Mouse (Mus musculus): ENCODE measurements at regions not wholly inside any gene's neighbourhood (a gene's known extent, or its start where the extent isn't known, plus 50 kb on each side); places are given as distances from the start of the nearest gene placed in this dataset.
A peak's percentile ranks its signal among the peaks of the same experiment; 100 is the strongest.

GRCm38 (mm10) chr17:44336842-44337241 is 148.5 kb downstream of the Clic5 start:
- Histone ChIP-seq H3K4me2 (ENCODE audit: low read depth, low read length) (no peak overlapping the region), H3K4me1 (ENCODE audit: control insufficient read depth, insufficient read depth, low read length) (no peaks in the 10 kb centered on the region), H3K9me3 (ENCODE audit: control insufficient read depth, low read length) (no peaks in the 10 kb centered on the region), H3K36me3 (ENCODE audit: control insufficient read depth, insufficient read depth, low read length) (no peaks in the 10 kb centered on the region), H3K9ac (replicated peaks; ENCODE audit: low read depth, low read length) (no peak overlapping the region), H3K27me3 (ENCODE audit: control insufficient read depth, insufficient read depth, low read length) (no peaks in the 10 kb centered on the region), H3K27ac (ENCODE audit: low read depth, low read length) (no peak overlapping the region), H3K4me3 (ENCODE audit: low read depth, low read length) (no peak overlapping the region)
- 57% methylated on average over 6 of the region's 6 CpGs for WGBS
- no peak for ATAC-seq (ENCODE audit: low read depth)

- no peak overlapping the region for H3K4me3 ChIP-seq (ENCODE audit: low read depth, low read length)
- 96% methylated on average over 5 of the region's 5 CpGs for WGBS
Observed at GRCm38 (mm10) chr17:44337253-44337652, 148.9 kb downstream of the Clic5 start.

GRCm38 (mm10) chr17:44344542-44344941 is 156.2 kb downstream of the Clic5 start:
- Histone ChIP-seq H3K36me3 (ENCODE audit: control insufficient read depth, insufficient read depth, low read length) (no peaks in the 10 kb centered on the region), H3K4me2 (ENCODE audit: low read depth, low read length) (no peak overlapping the region), H3K4me3 (ENCODE audit: low read depth, low read length) (no peak overlapping the region), H3K27me3 (ENCODE audit: control insufficient read depth, insufficient read depth, low read length) (no peaks in the 10 kb centered on the region), H3K9me3 (ENCODE audit: control insufficient read depth, low read length) (no peaks in the 10 kb centered on the region), H3K27ac (ENCODE audit: low read depth, low read length) (no peak overlapping the region), H3K9ac (replicated peaks; ENCODE audit: low read depth, low read length) (no peak overlapping the region), H3K4me1 (ENCODE audit: control insufficient read depth, insufficient read depth, low read length) (no peaks in the 10 kb centered on the region)
- 94% methylated on average over 2 of the region's 2 CpGs for WGBS
- no peak for ATAC-seq (ENCODE audit: low read depth)

More at GRCm38 (mm10) chr17:44337253-44337652, 148.9 kb downstream of the Clic5 start:
- Histone ChIP-seq H3K9ac (replicated peaks; ENCODE audit: low read depth, low read length) (no peak overlapping the region), H3K9me3 (ENCODE audit: control insufficient read depth, low read length) (no peaks in the 10 kb centered on the region), H3K36me3 (ENCODE audit: control insufficient read depth, insufficient read depth, low read length) (no peaks in the 10 kb centered on the region), H3K4me1 (ENCODE audit: control insufficient read depth, insufficient read depth, low read length) (no peaks in the 10 kb centered on the region), H3K4me2 (ENCODE audit: low read depth, low read length) (no peak overlapping the region), H3K27ac (ENCODE audit: low read depth, low read length) (no peak overlapping the region), H3K27me3 (ENCODE audit: control insufficient read depth, insufficient read depth, low read length) (no peaks in the 10 kb centered on the region)
- no peak for ATAC-seq (ENCODE audit: low read depth)

- no peak overlapping the region for H3K4me3 ChIP-seq (ENCODE audit: low read depth, low read length)
- no peaks in the 10 kb centered on the region for H3K4me1 ChIP-seq (ENCODE audit: control insufficient read depth, insufficient read depth, low read length)
- H3K36me3 ChIP-seq (ENCODE audit: control insufficient read depth, insufficient read depth, low read length) = no peaks in the 10 kb centered on the region
- H3K9ac ChIP-seq (replicated peaks; ENCODE audit: low read depth, low read length) = no peak overlapping the region
- no peaks in the 10 kb centered on the region for H3K27me3 ChIP-seq (ENCODE audit: control insufficient read depth, insufficient read depth, low read length)
- H3K4me2 ChIP-seq (ENCODE audit: low read depth, low read length) = no peak overlapping the region
- no peak overlapping the region for H3K27ac ChIP-seq (ENCODE audit: low read depth, low read length)
- H3K9me3 ChIP-seq (ENCODE audit: control insufficient read depth, low read length) = no peaks in the 10 kb centered on the region
- no peak for ATAC-seq (ENCODE audit: low read depth)
- WGBS = 93% methylated on average over 2 of the region's 2 CpGs
Observed at GRCm38 (mm10) chr17:44345374-44345773, 157.0 kb downstream of the Clic5 start.

- no peak overlapping the region for H3K4me3 ChIP-seq (ENCODE audit: low read depth, low read length)
- H3K27ac ChIP-seq (ENCODE audit: low read depth, low read length) = no peak overlapping the region
- H3K4me1 ChIP-seq (ENCODE audit: control insufficient read depth, insufficient read depth, low read length) = no peaks in the 10 kb centered on the region
- WGBS = 65% methylated on average over 20 of the region's 20 CpGs
- no peaks in the 10 kb centered on the region for H3K27me3 ChIP-seq (ENCODE audit: control insufficient read depth, insufficient read depth, low read length)
- no peak overlapping the region for H3K4me2 ChIP-seq (ENCODE audit: low read depth, low read length)
- ATAC-seq (ENCODE audit: low read depth) = no peak
- H3K9me3 ChIP-seq (ENCODE audit: control insufficient read depth, low read length) = no peaks in the 10 kb centered on the region
- no peak overlapping the region for H3K9ac ChIP-seq (replicated peaks; ENCODE audit: low read depth, low read length)
- H3K36me3 ChIP-seq (ENCODE audit: control insufficient read depth, insufficient read depth, low read length) = no peaks in the 10 kb centered on the region
Observed at GRCm38 (mm10) chr17:44350201-44350948, 162.0 kb downstream of the Clic5 start.

- Histone ChIP-seq H3K27me3 (ENCODE audit: control insufficient read depth, insufficient read depth, low read length) (no peaks in the 10 kb centered on the region), H3K4me3 (ENCODE audit: low read depth, low read length) (no peak overlapping the region), H3K27ac (ENCODE audit: low read depth, low read length) (no peak overlapping the region), H3K9ac (replicated peaks; ENCODE audit: low read depth, low read length) (no peak overlapping the region), H3K4me1 (ENCODE audit: control insufficient read depth, insufficient read depth, low read length) (no peaks in the 10 kb centered on the region), H3K36me3 (ENCODE audit: control insufficient read depth, insufficient read depth, low read length) (no peaks in the 10 kb centered on the region), H3K4me2 (ENCODE audit: low read depth, low read length) (no peak overlapping the region), H3K9me3 (ENCODE audit: control insufficient read depth, low read length) (no peaks in the 10 kb centered on the region)
- 94% methylated on average over 4 of the region's 4 CpGs for WGBS
- ATAC-seq (ENCODE audit: low read depth) = no peak
Observed at GRCm38 (mm10) chr17:44350949-44351244, 162.5 kb downstream of the Clic5 start.

- H3K4me2 ChIP-seq (ENCODE audit: low read depth, low read length) = no peak overlapping the region
- H3K27me3 ChIP-seq (ENCODE audit: control insufficient read depth, insufficient read depth, low read length) = no peaks in the 10 kb centered on the region
- ATAC-seq (ENCODE audit: low read depth) = peak; percentile 63; the same call in 1 of the 2 replicates
- no peaks in the 10 kb centered on the region for H3K4me1 ChIP-seq (ENCODE audit: control insufficient read depth, insufficient read depth, low read length)
- H3K36me3 ChIP-seq (ENCODE audit: control insufficient read depth, insufficient read depth, low read length) = no peaks in the 10 kb centered on the region
- WGBS = 30% methylated on average over 13 of the region's 13 CpGs
- H3K27ac ChIP-seq (ENCODE audit: low read depth, low read length) = no peak overlapping the region
- H3K9ac ChIP-seq (replicated peaks; ENCODE audit: low read depth, low read length) = no peak overlapping the region
- no peak overlapping the region for H3K4me3 ChIP-seq (ENCODE audit: low read depth, low read length)
- H3K9me3 ChIP-seq (ENCODE audit: control insufficient read depth, low read length) = no peaks in the 10 kb centered on the region
Observed at GRCm38 (mm10) chr17:44351499-44352117, 163.2 kb downstream of the Clic5 start.

GRCm38 (mm10) chr17:44352142-44352541 is 163.8 kb downstream of the Clic5 start:
- H3K27me3 ChIP-seq (ENCODE audit: control insufficient read depth, insufficient read depth, low read length) = no peaks in the 10 kb centered on the region
- no peak overlapping the region for H3K9ac ChIP-seq (replicated peaks; ENCODE audit: low read depth, low read length)
- H3K4me3 ChIP-seq (ENCODE audit: low read depth, low read length) = no peak overlapping the region
- no peaks in the 10 kb centered on the region for H3K36me3 ChIP-seq (ENCODE audit: control insufficient read depth, insufficient read depth, low read length)
- no peak for ATAC-seq (ENCODE audit: low read depth)
- H3K4me1 ChIP-seq (ENCODE audit: control insufficient read depth, insufficient read depth, low read length) = no peaks in the 10 kb centered on the region
- H3K9me3 ChIP-seq (ENCODE audit: control insufficient read depth, low read length) = no peaks in the 10 kb centered on the region
- WGBS = 72% methylated on average over 13 of the region's 13 CpGs
- H3K4me2 ChIP-seq (ENCODE audit: low read depth, low read length) = no peak overlapping the region
- H3K27ac ChIP-seq (ENCODE audit: low read depth, low read length) = no peak overlapping the region

GRCm38 (mm10) chr17:44363111-44363510 is 174.7 kb downstream of the Clic5 start:
- 90% methylated on average over 4 of the region's 4 CpGs for whole genome bisulfite sequencing
- H3K9me3 ChIP-seq (ENCODE audit: control insufficient read depth, low read length) = no peaks in the 10 kb centered on the region

More at GRCm38 (mm10) chr17:44363111-44363510, 174.7 kb downstream of the Clic5 start:
- ATAC-seq (ENCODE audit: low read depth) = no peak
- Histone ChIP-seq H3K27ac (ENCODE audit: low read depth, low read length) (no peak overlapping the region), H3K9ac (replicated peaks; ENCODE audit: low read depth, low read length) (no peak overlapping the region), H3K27me3 (ENCODE audit: control insufficient read depth, insufficient read depth, low read length) (no peaks in the 10 kb centered on the region), H3K4me2 (ENCODE audit: low read depth, low read length) (no peak overlapping the region), H3K4me3 (ENCODE audit: low read depth, low read length) (no peak overlapping the region), H3K36me3 (ENCODE audit: control insufficient read depth, insufficient read depth, low read length) (no peaks in the 10 kb centered on the region), H3K4me1 (ENCODE audit: control insufficient read depth, insufficient read depth, low read length) (no peaks in the 10 kb centered on the region)
